Mouse (Mus musculus): ENCODE measurements at regions not wholly inside any gene's neighbourhood (a gene's known extent, or its start where the extent isn't known, plus 50 kb on each side); places are given as distances from the start of the nearest gene placed in this dataset.
A peak's percentile ranks its signal among the peaks of the same experiment; 100 is the strongest.

DNA sequence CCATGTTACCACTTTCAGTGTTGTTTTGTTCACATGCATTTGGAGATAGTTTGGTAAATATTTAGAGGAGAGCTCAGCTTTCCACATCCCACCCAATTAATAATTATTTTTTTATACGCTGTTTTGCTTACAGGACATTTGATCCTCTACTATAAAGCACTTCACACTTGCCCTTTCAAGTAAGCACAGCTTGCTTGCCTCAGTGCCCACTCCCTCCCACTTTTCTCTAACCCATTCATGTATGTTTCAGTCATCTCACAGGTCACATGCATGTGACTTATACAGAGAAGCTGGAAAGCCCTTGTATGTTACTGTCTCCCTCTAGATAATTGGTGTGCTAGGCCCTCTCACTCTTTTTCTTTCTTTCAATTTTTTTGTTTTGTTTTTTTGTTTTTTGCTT is 252.0 kb downstream of the Tfec start:
- no peaks in the 10 kb centered on the region for H3K9me3 ChIP-seq
- H3K4me2 ChIP-seq: no peak overlapping the region
- ATAC-seq (replicated peaks): no peak
- H3K27me3 ChIP-seq (replicated peaks): no peaks in the 10 kb centered on the region
- H3K36me3 ChIP-seq (replicated peaks): no peaks in the 10 kb centered on the region
- WGBS: 83% methylated on average over 1 of the region's 1 CpGs
- no peak overlapping the region for H3K9ac ChIP-seq
- H3K27ac ChIP-seq: no peak overlapping the region
- no peaks in the 10 kb centered on the region for H3K4me1 ChIP-seq
- H3K4me3 ChIP-seq: no peak overlapping the region

DNA sequence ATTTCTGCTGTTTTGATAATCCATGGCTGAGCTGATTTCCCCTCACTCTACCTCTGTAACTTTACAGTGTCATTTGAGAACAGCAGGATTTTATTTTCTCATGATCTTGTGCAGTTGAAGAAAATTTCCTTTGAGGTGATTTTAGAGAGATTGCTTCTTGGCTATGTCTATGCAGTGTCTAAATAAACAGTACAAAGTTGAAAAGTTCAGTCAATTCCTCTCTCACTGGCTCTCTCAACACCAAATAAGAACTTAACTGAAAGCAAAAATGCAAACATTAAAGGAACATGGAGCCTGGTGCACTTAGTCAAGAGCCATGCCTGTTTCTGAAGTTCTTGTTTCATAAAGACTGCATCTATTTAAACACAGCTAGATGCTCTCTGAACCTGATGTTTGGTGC is 254.7 kb downstream of the Tfec start:
- H3K9me3 ChIP-seq: no peaks in the 10 kb centered on the region
- no peak overlapping the region for H3K27ac ChIP-seq
- H3K36me3 ChIP-seq (replicated peaks): no peaks in the 10 kb centered on the region
- ATAC-seq (replicated peaks): no peak
- H3K4me3 ChIP-seq: no peak overlapping the region
- H3K4me1 ChIP-seq: no peaks in the 10 kb centered on the region
- no peak overlapping the region for H3K4me2 ChIP-seq
- H3K27me3 ChIP-seq (replicated peaks): no peaks in the 10 kb centered on the region
- H3K9ac ChIP-seq: no peak overlapping the region

DNA sequence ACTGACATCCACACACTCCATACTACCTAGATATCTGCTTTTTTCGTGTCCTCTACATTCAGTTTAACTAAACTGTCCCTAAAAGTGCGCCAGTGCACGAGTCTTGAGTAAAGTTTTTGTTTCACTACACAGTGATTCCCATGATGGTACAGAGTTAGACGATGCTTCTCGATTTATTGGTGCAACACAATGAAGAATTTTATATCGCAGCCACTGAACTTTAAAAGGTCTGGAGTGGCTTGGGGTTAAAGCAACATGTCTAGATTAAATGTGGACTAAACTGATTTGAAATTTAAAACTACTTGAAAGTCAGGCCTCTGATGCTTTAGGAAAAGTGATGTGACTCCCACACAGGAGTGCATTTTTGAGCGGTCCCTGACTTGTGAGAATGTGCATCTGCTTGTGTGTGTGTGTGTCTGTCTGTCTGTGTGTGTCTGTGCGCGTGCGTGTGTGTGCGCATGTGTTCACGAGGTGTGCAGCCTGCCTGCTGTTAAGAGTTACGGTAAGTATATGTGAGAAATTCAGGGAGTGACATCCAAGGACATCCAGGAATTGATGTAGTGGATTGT is 261.4 kb downstream of the Tfec start:
- no peaks in the 10 kb centered on the region for H3K27me3 ChIP-seq (replicated peaks)
- no peak overlapping the region for H3K4me2 ChIP-seq
- H3K27ac ChIP-seq: no peak overlapping the region
- H3K9ac ChIP-seq: no peak overlapping the region
- no peak overlapping the region for H3K4me3 ChIP-seq
- H3K36me3 ChIP-seq (replicated peaks): no peaks in the 10 kb centered on the region
- WGBS: 90% methylated on average over 13 of the region's 13 CpGs
- H3K9me3 ChIP-seq: no peaks in the 10 kb centered on the region
- no peaks in the 10 kb centered on the region for H3K4me1 ChIP-seq
- no peak for ATAC-seq (replicated peaks)

DNA sequence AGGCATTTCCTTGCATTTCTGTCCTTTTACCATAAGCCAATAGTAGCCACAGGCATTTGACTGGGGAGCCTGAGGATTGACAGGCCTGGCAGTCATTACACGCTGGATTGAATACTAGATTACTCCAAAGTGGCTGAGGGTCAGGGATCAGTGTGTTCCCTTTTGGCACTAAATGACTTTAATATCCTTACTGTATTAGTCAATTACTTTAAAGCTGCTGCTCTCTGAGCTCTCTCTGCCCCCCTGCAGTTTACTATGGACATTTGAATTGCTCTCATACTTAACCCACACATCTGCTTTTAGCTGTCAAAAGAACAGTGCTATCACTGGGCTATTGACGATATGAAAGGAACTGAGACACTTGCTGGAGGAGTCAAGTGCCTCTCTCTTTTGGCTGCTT is 262.1 kb downstream of the Tfec start:
- Histone ChIP-seq H3K36me3 (replicated peaks) (no peaks in the 10 kb centered on the region), H3K9ac (no peak overlapping the region), H3K9me3 (no peaks in the 10 kb centered on the region), H3K27ac (no peak overlapping the region), H3K4me1 (no peaks in the 10 kb centered on the region), H3K27me3 (replicated peaks) (no peaks in the 10 kb centered on the region), H3K4me3 (no peak overlapping the region), H3K4me2 (no peak overlapping the region)
- ATAC-seq (replicated peaks): 0 out of 2 replicates have a peak, but pooled peaks have one; percentile 11
- 12% methylated on average over 2 of the region's 2 CpGs for WGBS

DNA sequence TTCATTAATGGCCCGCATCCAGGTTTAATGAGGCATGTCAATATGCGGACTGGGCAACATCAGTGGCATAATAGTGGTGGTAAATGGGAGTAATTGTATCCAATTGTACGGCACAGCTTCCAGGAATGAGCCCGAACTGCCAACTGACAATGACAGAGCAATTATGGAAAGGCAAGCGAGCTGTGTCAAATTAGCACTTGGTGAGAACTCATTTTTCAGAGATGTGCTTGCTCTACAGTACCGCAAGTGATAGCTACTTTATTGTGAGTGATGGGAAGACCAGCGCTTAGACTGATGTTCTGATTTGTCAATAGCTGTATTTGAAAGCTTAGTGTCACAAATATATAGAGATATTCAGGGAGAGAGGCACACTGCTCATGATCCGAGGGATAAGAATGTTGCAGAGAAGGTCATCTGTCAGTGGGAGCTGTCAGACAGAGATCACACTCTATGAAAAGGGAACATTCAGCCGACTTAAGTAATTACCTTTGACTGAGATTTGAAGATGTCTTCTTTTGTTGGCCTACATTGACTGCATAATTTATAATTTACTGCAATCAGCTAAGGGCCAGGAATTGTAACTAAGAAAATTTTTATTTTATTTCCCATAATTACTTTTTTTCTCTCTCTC is 290.7 kb downstream of the Tfec start:
- H3K27ac ChIP-seq: no peak overlapping the region
- no peaks in the 10 kb centered on the region for H3K27me3 ChIP-seq (replicated peaks)
- H3K9ac ChIP-seq: no peak overlapping the region
- 41% methylated on average over 9 of the region's 9 CpGs for WGBS
- no peak overlapping the region for H3K4me2 ChIP-seq
- H3K9me3 ChIP-seq: no peaks in the 10 kb centered on the region
- ATAC-seq (replicated peaks): peak; percentile 71; the same call in 1 of the 2 replicates
- no peaks in the 10 kb centered on the region for H3K36me3 ChIP-seq (replicated peaks)
- no peak overlapping the region for H3K4me3 ChIP-seq
- no peaks in the 10 kb centered on the region for H3K4me1 ChIP-seq

DNA sequence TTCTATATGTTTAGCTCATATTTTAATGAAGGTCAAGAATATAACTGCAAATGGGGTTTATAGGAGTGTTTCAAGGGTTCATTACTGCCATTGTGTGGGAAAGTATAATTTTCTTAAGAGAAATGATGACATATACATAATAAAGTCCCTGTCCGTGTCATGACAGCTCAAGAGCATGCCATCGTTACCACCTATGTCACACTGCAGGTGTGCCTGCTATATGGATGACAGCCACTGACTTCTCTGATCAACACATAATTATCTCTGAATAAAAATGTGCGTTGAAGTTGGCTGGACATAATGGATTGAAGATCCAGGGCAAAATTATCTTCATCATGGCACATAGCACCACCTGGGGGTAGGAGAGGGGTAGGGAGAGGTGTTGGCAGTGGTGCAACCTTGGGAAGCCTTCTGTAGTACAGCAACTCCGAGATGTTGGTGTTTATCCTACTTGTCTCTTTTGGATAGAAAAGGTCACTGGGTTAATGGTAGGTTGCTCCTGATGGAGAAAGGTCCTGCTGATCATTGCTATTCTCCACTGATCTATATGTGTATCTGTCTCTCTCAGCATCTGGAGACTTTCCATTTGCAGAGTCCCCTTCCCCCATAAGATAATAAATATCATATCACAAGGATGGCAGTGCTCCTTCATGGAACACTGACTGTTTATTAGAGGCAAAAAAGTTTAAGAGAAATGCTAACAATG is 291.4 kb downstream of the Tfec start:
- WGBS: 80% methylated on average over 4 of the region's 4 CpGs
- Histone ChIP-seq H3K27me3 (replicated peaks) (no peaks in the 10 kb centered on the region), H3K4me2 (no peak overlapping the region), H3K9ac (no peak overlapping the region), H3K36me3 (replicated peaks) (no peaks in the 10 kb centered on the region), H3K4me1 (no peaks in the 10 kb centered on the region), H3K9me3 (no peaks in the 10 kb centered on the region), H3K4me3 (no peak overlapping the region), H3K27ac (no peak overlapping the region)
- peak; percentile 52; the same call in 1 of the 2 replicates for ATAC-seq (replicated peaks)

DNA sequence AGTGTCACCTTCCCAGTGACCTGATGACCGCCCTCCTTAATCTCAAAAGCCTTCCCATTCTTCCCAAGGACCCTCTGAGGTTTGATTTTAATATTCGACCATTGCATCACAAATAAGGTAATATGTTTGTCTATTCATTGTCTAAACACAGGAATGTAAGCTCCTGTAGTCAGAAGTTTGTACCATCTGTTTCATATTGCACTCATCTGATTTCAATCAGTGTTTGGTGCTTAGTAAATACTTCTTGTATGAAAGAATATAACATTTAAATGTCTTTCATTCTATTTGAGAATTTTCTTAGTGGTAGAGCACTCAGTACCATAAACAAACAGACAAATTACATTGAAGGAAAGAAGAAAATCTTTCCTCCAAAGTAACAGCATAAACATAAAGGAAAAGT is 305.8 kb downstream of the Tfec start:
- Histone ChIP-seq H3K27me3 (replicated peaks) (no peaks in the 10 kb centered on the region), H3K4me2 (no peak overlapping the region), H3K4me3 (no peak overlapping the region), H3K9me3 (no peaks in the 10 kb centered on the region), H3K9ac (no peak overlapping the region), H3K4me1 (no peaks in the 10 kb centered on the region), H3K27ac (no peak overlapping the region), H3K36me3 (replicated peaks) (no peaks in the 10 kb centered on the region)
- ATAC-seq (replicated peaks): no peak
- WGBS: 86% methylated on average over 2 of the region's 2 CpGs

DNA sequence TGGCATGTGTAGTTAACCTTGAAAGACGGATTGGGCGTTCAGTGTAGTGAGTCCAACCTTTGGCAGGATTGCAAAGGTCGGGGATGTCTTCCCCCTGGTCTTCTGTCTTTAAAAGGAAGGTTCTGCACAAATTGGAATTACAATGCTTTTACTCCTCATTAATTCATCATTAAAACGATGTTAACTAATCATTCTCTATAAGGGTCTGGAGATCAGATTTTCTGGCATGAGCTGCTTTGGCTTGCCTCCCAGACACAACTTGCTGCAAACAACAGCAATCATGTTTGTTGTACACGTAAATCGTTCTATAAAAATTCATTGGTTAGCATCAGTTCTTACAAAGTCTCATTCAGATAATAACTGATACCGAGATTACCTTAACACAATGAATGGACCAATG is 315.9 kb downstream of the Tfec start:
- no peak overlapping the region for H3K4me3 ChIP-seq
- H3K27me3 ChIP-seq (replicated peaks): no peaks in the 10 kb centered on the region
- H3K4me1 ChIP-seq: no peaks in the 10 kb centered on the region
- WGBS: 70% methylated on average over 7 of the region's 7 CpGs
- no peak overlapping the region for H3K27ac ChIP-seq
- no peaks in the 10 kb centered on the region for H3K36me3 ChIP-seq (replicated peaks)
- no peak overlapping the region for H3K9ac ChIP-seq
- no peak overlapping the region for H3K4me2 ChIP-seq
- no peak for ATAC-seq (replicated peaks)
- H3K9me3 ChIP-seq: no peaks in the 10 kb centered on the region

DNA sequence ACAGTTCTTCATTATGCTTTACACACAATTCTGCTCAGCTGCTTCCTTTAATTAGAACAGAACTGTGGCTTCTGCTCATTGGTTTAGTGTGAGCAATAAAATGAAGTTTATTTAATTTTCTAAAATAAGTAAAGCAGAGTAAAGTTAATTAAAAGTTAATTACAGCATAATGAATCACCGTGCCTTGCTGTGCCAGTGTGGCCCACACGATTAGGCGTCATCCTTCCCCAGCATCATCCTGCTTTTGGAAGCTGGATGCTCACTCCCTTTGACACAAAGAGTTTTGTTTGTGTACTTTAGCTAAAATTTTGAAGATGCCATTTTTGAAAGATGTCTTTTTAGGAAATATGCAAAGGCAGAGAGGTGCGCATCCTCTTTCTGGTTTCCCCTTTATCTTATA is 316.4 kb downstream of the Tfec start:
- H3K9me3 ChIP-seq: no peaks in the 10 kb centered on the region
- H3K27me3 ChIP-seq (replicated peaks): no peaks in the 10 kb centered on the region
- WGBS: 84% methylated on average over 4 of the region's 4 CpGs
- H3K36me3 ChIP-seq (replicated peaks): no peaks in the 10 kb centered on the region
- H3K9ac ChIP-seq: no peak overlapping the region
- no peak for ATAC-seq (replicated peaks)
- H3K27ac ChIP-seq: no peak overlapping the region
- H3K4me1 ChIP-seq: no peaks in the 10 kb centered on the region
- H3K4me3 ChIP-seq: no peak overlapping the region
- no peak overlapping the region for H3K4me2 ChIP-seq

DNA sequence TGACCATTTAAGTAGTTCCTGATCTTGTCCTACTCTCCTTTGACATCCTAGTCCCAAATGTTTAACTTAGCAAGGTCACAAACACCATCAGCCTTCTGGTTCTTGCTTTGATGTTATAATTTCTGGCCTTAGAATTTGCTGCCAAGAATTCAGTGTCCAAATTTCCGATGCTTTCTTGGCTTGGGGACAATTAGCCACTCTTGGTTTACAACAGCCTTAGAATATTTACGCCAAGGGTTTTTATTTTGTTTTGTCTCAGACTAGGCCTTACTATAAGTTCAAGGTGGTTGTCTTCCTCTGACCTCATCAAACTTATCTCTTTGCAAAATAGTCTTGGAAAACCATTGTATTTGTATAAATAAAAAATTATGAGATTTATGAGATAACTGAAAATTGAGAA is 322.4 kb downstream of the Tfec start:
- WGBS: 88% methylated on average over 2 of the region's 2 CpGs

DNA sequence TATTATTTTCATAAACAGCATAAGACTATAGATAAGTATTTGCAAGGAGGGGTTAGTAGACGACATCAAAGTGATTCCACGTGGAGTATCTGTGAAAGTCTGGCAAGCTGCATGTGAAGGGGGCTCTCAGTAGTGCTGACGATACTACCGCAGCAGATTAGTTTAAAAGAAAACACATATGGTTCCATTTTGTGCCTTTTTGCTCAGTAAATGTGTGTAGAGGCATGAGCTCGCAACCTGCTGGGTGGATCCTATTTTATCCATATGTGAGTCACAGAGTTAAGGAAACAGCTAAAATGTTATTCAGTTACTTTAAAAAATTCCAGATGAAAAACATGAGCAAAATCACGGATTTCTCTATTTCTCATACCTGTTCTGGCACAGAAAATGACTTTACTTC is 325.4 kb downstream of the Tfec start:
- Histone ChIP-seq H3K9ac (no peak overlapping the region), H3K4me2 (no peak overlapping the region), H3K27me3 (replicated peaks) (no peaks in the 10 kb centered on the region), H3K4me3 (no peak overlapping the region), H3K27ac (no peak overlapping the region), H3K4me1 (no peaks in the 10 kb centered on the region), H3K36me3 (replicated peaks) (no peaks in the 10 kb centered on the region), H3K9me3 (no peaks in the 10 kb centered on the region)
- no peak for ATAC-seq (replicated peaks)
- 79% methylated on average over 6 of the region's 6 CpGs for WGBS

More for the DNA sequence above, 322.4 kb downstream of the Tfec start:
- no peaks in the 10 kb centered on the region for H3K36me3 ChIP-seq (replicated peaks)
- no peak for ATAC-seq (replicated peaks)
- H3K4me1 ChIP-seq: no peaks in the 10 kb centered on the region
- H3K27ac ChIP-seq: no peak overlapping the region
- no peak overlapping the region for H3K9ac ChIP-seq
- no peaks in the 10 kb centered on the region for H3K27me3 ChIP-seq (replicated peaks)
- H3K4me3 ChIP-seq: no peak overlapping the region
- no peak overlapping the region for H3K4me2 ChIP-seq
- H3K9me3 ChIP-seq: no peaks in the 10 kb centered on the region

DNA sequence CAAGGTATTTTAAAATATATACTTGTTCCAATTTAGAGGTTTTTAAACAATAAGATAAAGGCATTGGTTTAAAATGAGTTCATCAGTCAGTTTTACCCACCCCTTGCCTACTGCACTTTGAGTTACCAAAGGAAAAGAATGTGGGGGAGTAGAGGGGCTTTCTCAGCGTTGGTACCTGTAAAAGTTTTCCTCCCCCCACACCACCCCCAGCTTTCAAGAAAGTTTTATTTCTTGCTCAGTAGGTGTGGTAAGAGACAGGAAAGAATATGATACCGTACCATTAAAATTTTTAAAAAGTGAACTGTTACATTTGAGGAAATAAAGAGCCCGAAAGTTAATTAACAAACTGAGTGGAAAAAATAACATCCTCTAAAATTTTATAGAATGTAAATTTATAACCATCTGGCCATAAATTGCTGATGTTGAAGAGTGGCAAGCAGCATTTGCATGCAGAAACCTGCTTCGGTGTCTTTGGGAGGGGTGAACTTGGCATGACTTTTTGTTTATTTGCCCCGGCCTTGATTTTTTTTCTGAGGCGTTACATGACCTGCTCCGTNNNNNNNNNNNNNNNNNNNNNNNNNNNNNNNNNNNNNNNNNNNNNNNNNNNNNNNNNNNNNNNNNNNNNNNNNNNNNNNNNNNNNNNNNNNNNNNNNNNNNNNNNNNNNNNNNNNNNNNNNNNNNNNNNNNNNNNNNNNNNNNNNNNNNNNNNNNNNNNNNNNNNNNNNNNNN is 346.1 kb downstream of the Tfec start:
- Histone ChIP-seq H3K27ac (no peak overlapping the region), H3K4me1 (peaks cover 7% of the 10 kb centered on the region; the same call in 1 of the 2 replicates), H3K9ac (no peak overlapping the region), H3K27me3 (replicated peaks) (no peaks in the 10 kb centered on the region), H3K4me3 (no peak overlapping the region), H3K36me3 (replicated peaks) (no peaks in the 10 kb centered on the region), H3K9me3 (no peaks in the 10 kb centered on the region), H3K4me2 (no peak overlapping the region)
- no peak for ATAC-seq (replicated peaks)
- WGBS: 71% methylated on average over 7 of the region's 7 CpGs
